Mouse (Mus musculus): ENCODE data around the gene Il10ra. TPM values are rescaled to one million over a fixed set of nuclear protein-coding genes. Genes with fewer than 3 reads are reported as not detected.

Gene Il10ra
- polyA plus RNA-seq (2014; fragmentation: Illumina TruSeq; extraction: RNeasy Lipid Tissue Mini Kit (QIAGEN cat#74804)), result 0.51 TPM

DNA sequence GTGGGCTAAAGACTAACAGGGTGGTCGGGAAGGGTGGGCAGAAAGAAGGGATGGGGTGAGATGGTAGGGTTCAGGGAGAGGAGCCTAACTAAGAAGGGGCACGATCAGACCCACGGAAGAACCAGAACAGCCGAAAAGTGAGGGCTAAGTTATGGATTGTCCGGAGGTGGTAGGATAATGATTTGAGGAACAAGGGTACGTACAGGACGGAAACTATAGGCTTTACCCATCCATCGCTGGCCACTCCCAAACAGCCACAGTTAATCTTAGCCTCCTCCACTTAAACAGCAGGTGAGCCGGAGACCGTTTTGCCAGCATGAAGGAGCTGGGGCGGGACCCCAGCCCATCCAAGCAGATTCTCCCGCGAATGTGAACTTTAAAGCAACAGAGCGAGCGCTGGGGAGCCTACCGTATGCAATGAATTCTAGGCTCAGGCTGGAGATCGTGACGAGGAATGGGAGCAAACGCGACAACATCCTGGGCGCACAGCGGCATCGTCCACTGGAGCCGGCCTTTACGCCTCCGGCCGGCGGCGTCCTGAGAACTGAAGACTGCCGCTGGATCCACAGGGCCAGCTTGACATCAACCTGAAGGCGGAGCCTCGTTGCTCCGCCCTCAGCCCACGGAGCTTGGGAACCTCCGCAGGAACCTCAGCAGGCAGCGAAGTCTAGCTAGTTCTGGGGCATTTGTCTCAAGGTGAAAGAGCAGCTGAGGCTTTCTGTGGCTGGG, at the start of gene Il10ra:
Il10ra (minus strand) TSS at position 553 of the 729 bp plus-strand sequence.

Other genes starting within 250 kb of the Il10ra start
- gene Mpzl2, start 229.3 kb downstream of the Il10ra start, polyA plus RNA-seq (2014; fragmentation: Illumina TruSeq; extraction: RNeasy Lipid Tissue Mini Kit (QIAGEN cat#74804)), result 6.6 TPM
- gene Mpzl3, start 214.0 kb downstream of the Il10ra start, polyA plus RNA-seq (2014; fragmentation: Illumina TruSeq; extraction: RNeasy Lipid Tissue Mini Kit (QIAGEN cat#74804)), result 3.0 TPM
- gene Jaml, start 190.0 kb downstream of the Il10ra start, polyA plus RNA-seq (2014; fragmentation: Illumina TruSeq; extraction: RNeasy Lipid Tissue Mini Kit (QIAGEN cat#74804)), result 4.1 TPM
- gene Scn2b, start 151.4 kb downstream of the Il10ra start, polyA plus RNA-seq (2014; fragmentation: Illumina TruSeq; extraction: RNeasy Lipid Tissue Mini Kit (QIAGEN cat#74804)), result 1.1 TPM
- gene Scn4b, start 130.8 kb downstream of the Il10ra start, polyA plus RNA-seq (2014; fragmentation: Illumina TruSeq; extraction: RNeasy Lipid Tissue Mini Kit (QIAGEN cat#74804)), result 0.40 TPM
- gene BC049352, start 87.1 kb downstream of the Il10ra start, polyA plus RNA-seq (2014; fragmentation: Illumina TruSeq; extraction: RNeasy Lipid Tissue Mini Kit (QIAGEN cat#74804)), result not detected
- gene Tmprss4, start 65.1 kb downstream of the Il10ra start, polyA plus RNA-seq (2014; fragmentation: Illumina TruSeq; extraction: RNeasy Lipid Tissue Mini Kit (QIAGEN cat#74804)), result not detected
- gene Tmprss13, start 50.0 kb upstream of the Il10ra start, polyA plus RNA-seq (2014; fragmentation: Illumina TruSeq; extraction: RNeasy Lipid Tissue Mini Kit (QIAGEN cat#74804)), result 4.1 TPM
- 5.8 TPM for gene Fxyd6, start 101.0 kb upstream of the Il10ra start, polyA plus RNA-seq (2014; fragmentation: Illumina TruSeq; extraction: RNeasy Lipid Tissue Mini Kit (QIAGEN cat#74804))
- gene Fxyd2, start 130.5 kb upstream of the Il10ra start, polyA plus RNA-seq (2014; fragmentation: Illumina TruSeq; extraction: RNeasy Lipid Tissue Mini Kit (QIAGEN cat#74804)), result not detected
- gene Dscaml1, start 157.5 kb upstream of the Il10ra start, polyA plus RNA-seq (2014; fragmentation: Illumina TruSeq; extraction: RNeasy Lipid Tissue Mini Kit (QIAGEN cat#74804)), result not detected

Data from ovary, adult 10 weeks (tissue).